Mouse (Mus musculus) embryonic facial prominence, embryonic 10.5 days (tissue): ENCODE data around the gene Elk3. TPM values are rescaled to one million over a fixed set of nuclear protein-coding genes. Genes with fewer than 3 reads are reported as not detected.

Source experiments
- DNase-seq: peaks from one replicate; pipeline ENCODE4 v3.0.0-alpha.2; 2017; ENCODE audit warnings: low spot score
- H3K27ac ChIP-seq: fragments of 300-500 bp; sonication (generic); replicated peaks from 2 replicates; pipeline ENCODE4 v1.5.1; 2016; ENCODE audit warnings: mild to moderate bottlenecking
- H3K27me3 ChIP-seq: fragments of 300-500 bp; sonication (generic); replicated peaks from 2 replicates; pipeline ENCODE4 v1.6.1; 2016; ENCODE audit warnings: low read depth, mild to moderate bottlenecking; ENCODE audit not compliant: poor library complexity, severe bottlenecking
- H3K36me3 ChIP-seq: fragments of 300-500 bp; sonication (generic); replicated peaks from 2 replicates; pipeline ENCODE4 v1.6.1; 2016; ENCODE audit warnings: mild to moderate bottlenecking, moderate library complexity
- H3K4me1 ChIP-seq: fragments of 300-500 bp; sonication (generic); 2 replicates; pipeline ENCODE4 v1.6.1; 2016
- H3K4me3 ChIP-seq: fragments of 300-500 bp; sonication (generic); 2 replicates; pipeline ENCODE4 v1.5.1; 2016; ENCODE audit warnings: mild to moderate bottlenecking, moderate library complexity
- H3K9me3 ChIP-seq: fragments of 300-500 bp; sonication (generic); 2 replicates; pipeline ENCODE4 v1.6.1; 2016; ENCODE audit warnings: mild to moderate bottlenecking
- WGBS: fragments of 180-500 bp; shearing (Covaris S2); methylation state at CpG from one replicate; pipeline ENCODE4 v1.1.7; 2016; 5-methylcytosine and 5-hydroxymethylcytosine counted together
- polyA plus RNA-seq: library from polyadenylated mRNA; unstranded; fragments of >200 nt; fragmentation: Nextera tagmentation; extraction: Ambion mirVana; gene quantifications from 2 replicates; pipeline ENCODE4 v1.2.1, GENCODE M21; 2016

Gene Elk3
- polyA plus RNA-seq, 1 experiment from 2014 or later = 30.6 TPM

DNA sequence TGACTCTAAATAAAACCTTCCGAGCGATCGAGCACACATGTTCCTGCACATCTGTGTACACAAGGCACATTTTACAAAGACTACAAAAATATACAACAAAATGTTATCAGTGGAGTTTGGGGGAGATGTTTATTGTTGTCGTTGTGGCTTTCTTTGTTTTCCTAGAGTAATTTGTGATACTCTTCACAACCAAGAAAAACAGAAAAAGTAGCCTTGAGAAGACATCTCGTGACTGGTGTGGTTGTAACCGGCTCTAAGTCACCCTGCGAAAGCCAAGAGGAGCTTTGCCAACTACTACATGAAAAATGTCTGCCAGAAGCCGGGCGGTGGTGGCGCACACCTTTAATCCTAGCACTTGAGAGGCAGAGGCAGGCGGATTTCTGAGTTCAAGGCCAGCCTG lies 4.6 kb downstream of the Elk3 start:
- Histone ChIP-seq H3K4me1 (peaks cover 56% of the 10 kb centered on the region), H3K27me3 (no peaks in the 10 kb centered on the region), H3K27ac (no peak overlapping the region), H3K36me3 (peaks cover 7% of the 10 kb centered on the region), H3K4me3 (no peak overlapping the region), H3K9me3 (no peaks in the 10 kb centered on the region)
- 80% methylated on average over 11 of the region's 11 CpGs for WGBS
- DNase-seq = no peak

GRCm38 (mm10) chr10:93305946-93306345 lies 5.0 kb downstream of the Elk3 start:
- Histone ChIP-seq H3K27me3 (no peaks in the 10 kb centered on the region), H3K9me3 (no peaks in the 10 kb centered on the region), H3K27ac (no peak overlapping the region), H3K4me3 (no peak overlapping the region), H3K4me1 (peaks cover 52% of the 10 kb centered on the region), H3K36me3 (peaks cover 11% of the 10 kb centered on the region)
- WGBS = 66% methylated on average over 6 of the region's 6 CpGs
- no peak for DNase-seq

- H3K4me1 ChIP-seq = peaks cover 52% of the 10 kb centered on the region
- no peak for DNase-seq
- 78% methylated on average over 4 of the region's 4 CpGs for WGBS
Observed at GRCm38 (mm10) chr10:93303231-93303630, 7.7 kb downstream of the Elk3 start.

GRCm38 (mm10) chr10:93301831-93302230 lies 9.1 kb downstream of the Elk3 start:
- Histone ChIP-seq H3K27me3 (no peaks in the 10 kb centered on the region), H3K4me3 (no peak overlapping the region), H3K4me1 (peaks cover 53% of the 10 kb centered on the region), H3K9me3 (no peaks in the 10 kb centered on the region), H3K27ac (no peak overlapping the region), H3K36me3 (peaks cover 26% of the 10 kb centered on the region)
- no peak for DNase-seq
- WGBS = 77% methylated on average over 8 of the region's 8 CpGs

More at GRCm38 (mm10) chr10:93303231-93303630, 7.7 kb downstream of the Elk3 start:
- Histone ChIP-seq H3K36me3 (peaks cover 26% of the 10 kb centered on the region), H3K27ac (no peak overlapping the region), H3K4me3 (no peak overlapping the region), H3K27me3 (no peaks in the 10 kb centered on the region), H3K9me3 (no peaks in the 10 kb centered on the region)

- Histone ChIP-seq H3K4me1 (peaks cover 65% of the 10 kb centered on the region), H3K36me3 (peaks cover 26% of the 10 kb centered on the region), H3K27ac (0 out of 2 replicates have a peak overlapping the region, but pooled peaks have one; percentile 26), H3K27me3 (no peaks in the 10 kb centered on the region), H3K4me3 (no peak overlapping the region), H3K9me3 (no peaks in the 10 kb centered on the region)
- WGBS = 57% methylated on average over 7 of the region's 7 CpGs
- DNase-seq = no peak
Observed at GRCm38 (mm10) chr10:93298208-93298607, 12.7 kb downstream of the Elk3 start.

- Histone ChIP-seq H3K27ac (0 out of 2 replicates have a peak overlapping the region, but pooled peaks have one; percentile 26), H3K36me3 (peaks cover 28% of the 10 kb centered on the region), H3K9me3 (no peaks in the 10 kb centered on the region), H3K4me3 (no peak overlapping the region), H3K27me3 (no peaks in the 10 kb centered on the region), H3K4me1 (peaks cover 61% of the 10 kb centered on the region)
- no peak for DNase-seq
- WGBS = 37% methylated on average over 5 of the region's 5 CpGs
Observed at GRCm38 (mm10) chr10:93297774-93298173, 13.2 kb downstream of the Elk3 start.

- H3K4me1 ChIP-seq = peaks cover 61% of the 10 kb centered on the region
- H3K27ac ChIP-seq = peak overlapping the region; percentile 76
- DNase-seq = peak; percentile 62
- H3K4me3 ChIP-seq = peak overlapping the region; percentile 41
- H3K27me3 ChIP-seq = no peaks in the 10 kb centered on the region
- WGBS = 50% methylated on average over 20 of the region's 20 CpGs
- peaks cover 19% of the 10 kb centered on the region; the same call in 1 of the 2 replicates for H3K36me3 ChIP-seq
- H3K9me3 ChIP-seq = no peaks in the 10 kb centered on the region
Observed at GRCm38 (mm10) chr10:93294547-93295219, 16.3 kb downstream of the Elk3 start.

GRCm38 (mm10) chr10:93293621-93294020 lies 17.3 kb downstream of the Elk3 start:
- H3K4me1 ChIP-seq = peaks cover 52% of the 10 kb centered on the region
- no peak overlapping the region for H3K27ac ChIP-seq
- peaks cover 16% of the 10 kb centered on the region; the same call in 1 of the 2 replicates for H3K36me3 ChIP-seq
- H3K27me3 ChIP-seq = no peaks in the 10 kb centered on the region
- H3K9me3 ChIP-seq = no peaks in the 10 kb centered on the region
- no peak for DNase-seq
- 83% methylated on average over 7 of the region's 7 CpGs for WGBS
- no peak overlapping the region for H3K4me3 ChIP-seq

DNA sequence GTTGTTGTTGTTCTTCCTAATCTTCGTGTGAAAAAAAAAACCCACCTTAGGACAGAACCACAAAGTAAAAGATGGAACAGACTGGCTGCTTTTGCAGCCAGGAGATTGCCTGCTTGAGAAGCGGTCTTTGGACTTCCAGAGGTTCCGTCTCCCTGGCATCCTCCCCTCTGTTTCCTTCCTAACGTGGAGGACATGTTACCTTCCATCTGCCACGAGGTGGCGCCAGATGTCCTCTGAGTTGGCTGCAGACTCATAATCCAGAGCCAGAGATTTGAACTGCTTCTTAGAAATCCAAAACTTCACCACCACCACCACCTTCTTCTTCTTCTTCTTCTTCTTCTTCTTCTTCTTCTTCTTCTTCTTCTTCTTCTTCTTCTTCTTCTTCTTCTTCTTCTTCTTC lies 19.1 kb downstream of the Elk3 start:
- H3K36me3 ChIP-seq = peaks cover 31% of the 10 kb centered on the region
- 8% methylated on average over 6 of the region's 6 CpGs for WGBS
- peaks cover 37% of the 10 kb centered on the region for H3K4me1 ChIP-seq
- no peaks in the 10 kb centered on the region for H3K9me3 ChIP-seq
- peak; percentile 81 for DNase-seq
- H3K4me3 ChIP-seq = no peak overlapping the region
- no peak overlapping the region for H3K27ac ChIP-seq
- no peaks in the 10 kb centered on the region for H3K27me3 ChIP-seq

DNA sequence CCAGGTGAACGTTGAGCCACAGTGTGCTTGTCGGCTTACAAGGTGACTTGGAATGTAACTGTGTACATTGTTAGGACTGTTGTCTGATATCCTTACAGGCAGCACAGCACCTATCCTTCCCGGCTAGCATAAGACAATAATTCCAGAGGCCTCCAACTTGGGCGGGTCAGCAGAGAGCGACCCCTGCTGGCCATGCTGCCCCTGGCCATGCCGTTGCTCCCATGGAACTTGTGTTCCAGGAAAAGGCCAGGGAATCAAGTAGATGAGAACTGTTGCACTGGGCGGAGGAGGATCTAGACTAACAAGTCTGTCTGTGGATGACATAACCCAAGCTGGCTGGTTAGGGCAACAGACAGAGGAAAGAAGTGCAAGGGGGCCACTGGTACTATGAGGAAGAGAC lies 19.6 kb downstream of the Elk3 start:
- H3K4me3 ChIP-seq = no peak overlapping the region
- peaks cover 32% of the 10 kb centered on the region for H3K4me1 ChIP-seq
- no peaks in the 10 kb centered on the region for H3K27me3 ChIP-seq
- 38% methylated on average over 7 of the region's 7 CpGs for WGBS
- H3K27ac ChIP-seq = no peak overlapping the region
- H3K9me3 ChIP-seq = no peaks in the 10 kb centered on the region
- peaks cover 33% of the 10 kb centered on the region for H3K36me3 ChIP-seq
- DNase-seq = peak; percentile 74

DNA sequence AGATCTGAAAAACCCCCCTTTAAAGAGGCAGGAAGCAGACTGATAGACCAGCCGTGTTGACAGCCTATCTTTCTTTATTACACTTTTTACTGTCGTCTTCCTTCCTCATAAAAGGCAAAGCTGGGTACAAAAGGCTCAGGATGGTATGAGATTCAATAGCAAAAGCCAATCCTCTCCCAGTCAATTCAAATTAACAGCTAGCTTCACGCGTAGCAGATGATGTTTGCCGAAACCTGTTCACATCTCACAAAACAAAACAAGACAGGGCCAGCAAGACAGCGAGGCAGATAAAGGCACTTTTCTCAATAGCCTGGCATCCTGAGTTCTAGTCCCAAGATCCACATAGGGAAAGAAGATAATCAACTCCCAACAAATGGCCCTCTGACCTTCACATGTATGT lies 21.5 kb downstream of the Elk3 start:
- H3K27me3 ChIP-seq = no peaks in the 10 kb centered on the region
- H3K4me1 ChIP-seq = peaks cover 20% of the 10 kb centered on the region
- no peak overlapping the region for H3K27ac ChIP-seq
- no peaks in the 10 kb centered on the region for H3K9me3 ChIP-seq
- DNase-seq = no peak
- no peak overlapping the region for H3K4me3 ChIP-seq
- peaks cover 52% of the 10 kb centered on the region for H3K36me3 ChIP-seq
- 86% methylated on average over 6 of the region's 6 CpGs for WGBS

DNA sequence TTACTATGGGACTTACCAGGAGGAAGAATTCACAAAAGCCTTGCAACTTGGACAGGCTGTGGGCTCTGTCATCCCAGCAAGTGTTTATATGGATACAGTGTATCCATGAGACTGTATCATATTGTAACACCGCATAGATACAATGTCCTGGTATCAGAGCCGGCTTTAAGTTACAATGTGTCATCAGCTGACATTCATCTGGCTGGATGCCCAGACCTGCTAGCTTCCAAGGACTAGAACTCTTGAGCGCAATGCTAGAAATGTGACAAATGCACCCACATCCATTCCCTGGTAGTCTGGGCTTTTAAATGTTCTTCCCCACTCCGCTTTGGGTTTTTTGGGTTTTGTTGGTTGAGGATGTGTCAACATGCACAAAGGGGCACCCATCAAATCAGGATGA lies 22.6 kb downstream of the Elk3 start:
- Histone ChIP-seq H3K9me3 (no peaks in the 10 kb centered on the region), H3K36me3 (peaks cover 62% of the 10 kb centered on the region), H3K27me3 (no peaks in the 10 kb centered on the region), H3K4me3 (no peak overlapping the region), H3K4me1 (peaks cover 9% of the 10 kb centered on the region), H3K27ac (no peak overlapping the region)
- no peak for DNase-seq
- 95% methylated on average over 4 of the region's 4 CpGs for WGBS

DNA sequence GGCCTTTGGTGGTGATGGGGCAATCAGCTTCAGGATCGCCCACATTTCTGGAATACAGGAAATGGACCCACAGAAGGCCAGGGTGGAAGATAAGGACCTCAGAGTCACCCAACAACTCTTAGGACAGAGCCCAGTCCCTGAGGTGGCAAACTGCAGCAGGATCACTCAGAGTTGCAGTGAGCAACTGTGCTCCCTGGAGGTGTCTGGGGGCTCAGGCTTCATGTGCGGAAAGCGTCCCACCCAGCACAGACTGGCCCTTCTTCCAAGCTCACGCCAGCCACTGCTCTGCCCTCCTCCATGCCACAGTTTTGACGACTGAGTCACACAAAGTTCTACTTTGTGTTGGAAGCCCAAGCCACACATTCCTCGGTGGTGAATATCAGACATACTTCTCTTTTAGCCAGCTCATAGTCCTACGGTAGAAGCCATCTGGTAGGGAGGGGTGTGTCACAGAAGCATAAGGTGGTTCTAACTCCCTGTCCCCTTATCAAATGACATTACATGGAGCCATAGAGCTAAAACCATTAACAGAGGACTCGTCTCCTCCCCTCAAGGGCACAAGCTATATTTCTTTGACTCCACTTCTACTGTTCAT lies 23.3 kb downstream of the Elk3 start:
- H3K9me3 ChIP-seq = no peaks in the 10 kb centered on the region
- no peak for DNase-seq
- 92% methylated on average over 8 of the region's 8 CpGs for WGBS

More for the DNA sequence above, 23.3 kb downstream of the Elk3 start:
- no peaks in the 10 kb centered on the region for H3K27me3 ChIP-seq
- no peak overlapping the region for H3K4me3 ChIP-seq
- H3K27ac ChIP-seq = no peak overlapping the region
- H3K36me3 ChIP-seq = peaks cover 64% of the 10 kb centered on the region
- peaks cover 7% of the 10 kb centered on the region; the same call in 1 of the 2 replicates for H3K4me1 ChIP-seq
